Mouse (Mus musculus) adrenal gland, adult 8-10 months (tissue): Measurements from ENCODE around the gene Anapc15-ps. TPM values are rescaled to one million over a fixed set of nuclear protein-coding genes. Genes with fewer than 3 reads are reported as not detected.

ENCODE experiments used
- DNase-seq: peaks from one replicate; pipeline ENCODE4 v3.0.0; 2022
- total RNA-seq, 4 experiments: library from RNA; stranded (reverse); gene quantifications; 2 replicates each; pipeline ENCODE4 v1.2.4; 2022

The Anapc15-ps gene
- total RNA-seq, 4 experiments from 2014 or later = 1.1 TPM; not detected in 3

GRCm38 (mm10) chr10:95689833-95690232 is 16.6 kb upstream of the Anapc15-ps start:
- no peak for DNase-seq

DNA sequence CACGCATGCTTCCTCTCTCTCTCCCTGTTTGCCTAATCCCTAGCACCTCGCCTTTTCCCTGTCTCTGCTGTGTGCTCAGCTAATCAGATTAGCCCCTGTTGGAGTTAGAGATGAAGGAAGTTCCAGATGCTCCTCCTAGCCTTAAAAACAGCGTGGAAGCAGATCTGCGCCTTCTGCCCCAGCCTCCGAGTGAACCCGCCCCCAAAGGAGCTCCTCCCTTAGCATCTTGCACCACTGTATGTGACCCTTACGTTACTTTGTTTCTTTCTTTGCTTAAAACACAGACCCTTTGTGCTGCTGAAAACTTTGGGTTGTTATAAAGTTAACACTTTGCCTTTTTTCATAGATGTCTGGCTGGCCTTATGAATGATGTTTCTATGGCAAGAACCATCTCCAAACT is 15.8 kb upstream of the Anapc15-ps start:
- no peak for DNase-seq

GRCm38 (mm10) chr10:95687558-95688141 is 14.4 kb upstream of the Anapc15-ps start:
- DNase-seq = no peak

DNA sequence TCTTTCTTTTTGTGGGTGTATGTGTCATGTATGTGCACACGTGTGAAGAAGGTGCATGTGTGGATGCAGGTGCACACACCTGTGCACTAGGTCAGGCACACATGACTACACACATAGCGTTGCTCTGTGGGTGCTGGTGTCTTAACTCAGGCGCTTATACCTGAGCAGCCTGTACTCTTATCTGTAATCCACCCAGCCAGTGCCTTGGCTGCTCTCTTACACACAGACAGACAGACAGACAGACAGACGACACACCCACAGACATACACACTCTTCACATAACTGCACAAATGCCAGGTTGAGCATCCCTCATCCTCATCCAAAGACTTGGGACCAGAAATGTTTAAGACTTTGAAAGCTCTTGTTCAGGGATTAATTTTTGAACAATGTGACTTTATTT is 12.8 kb upstream of the Anapc15-ps start:
- no peak for DNase-seq

GRCm38 (mm10) chr10:95684782-95685555 is 11.7 kb upstream of the Anapc15-ps start:
- DNase-seq = no peak

DNA sequence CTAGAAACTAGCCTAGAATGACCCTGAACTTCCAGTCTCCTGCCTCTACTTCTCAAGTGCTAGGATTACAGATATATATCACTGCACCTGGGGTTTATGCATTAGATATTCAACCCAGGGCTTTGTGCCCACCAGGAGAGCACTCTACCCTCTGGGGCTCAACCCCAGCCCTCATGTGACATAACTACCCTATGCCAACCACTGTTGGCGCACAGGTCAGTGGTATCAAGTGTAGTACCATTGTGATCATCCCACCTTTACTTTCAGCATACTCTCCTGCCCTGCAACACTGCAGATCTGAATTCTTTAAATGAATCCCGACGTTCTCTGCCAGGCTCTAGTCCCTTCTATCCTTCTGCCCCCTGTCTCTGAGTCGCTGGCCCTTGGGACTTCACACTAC is 11.0 kb upstream of the Anapc15-ps start:
- no peak for DNase-seq

GRCm38 (mm10) chr10:95683735-95684134 is 10.5 kb upstream of the Anapc15-ps start:
- DNase-seq = no peak

- DNase-seq = no peak
Observed at GRCm38 (mm10) chr10:95682964-95683363, 9.7 kb upstream of the Anapc15-ps start.

DNA sequence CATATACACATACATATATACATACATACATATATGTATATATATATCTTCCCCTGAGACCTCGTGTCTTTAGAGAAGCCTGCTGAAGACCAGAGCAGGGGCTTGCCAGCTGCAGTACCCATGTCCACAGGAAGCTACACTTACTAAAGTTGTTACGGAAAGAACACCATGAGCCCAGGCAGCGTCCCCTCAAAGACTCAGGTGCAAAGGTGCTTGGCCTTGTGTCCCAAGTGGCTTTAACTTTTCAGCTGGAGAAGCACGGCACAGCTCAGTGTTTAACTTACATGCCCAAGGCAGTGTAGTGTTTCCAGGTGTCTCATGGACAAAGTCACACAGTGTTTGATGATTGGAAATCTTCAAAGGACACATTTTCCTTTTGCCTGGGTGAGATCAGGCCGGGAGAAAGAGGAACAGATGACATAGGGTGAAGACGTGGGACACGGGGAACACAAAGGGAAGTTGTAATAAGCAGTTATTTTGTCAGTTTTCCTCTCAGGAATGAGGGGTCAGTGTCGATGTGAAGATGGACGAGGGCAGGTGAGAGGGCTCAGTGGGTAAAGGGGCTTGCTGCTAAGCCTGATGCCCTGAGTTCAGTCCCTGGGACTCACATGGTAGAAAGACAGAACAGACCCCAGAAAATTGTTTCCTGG is 9.0 kb upstream of the Anapc15-ps start:
- DNase-seq = no peak

DNA sequence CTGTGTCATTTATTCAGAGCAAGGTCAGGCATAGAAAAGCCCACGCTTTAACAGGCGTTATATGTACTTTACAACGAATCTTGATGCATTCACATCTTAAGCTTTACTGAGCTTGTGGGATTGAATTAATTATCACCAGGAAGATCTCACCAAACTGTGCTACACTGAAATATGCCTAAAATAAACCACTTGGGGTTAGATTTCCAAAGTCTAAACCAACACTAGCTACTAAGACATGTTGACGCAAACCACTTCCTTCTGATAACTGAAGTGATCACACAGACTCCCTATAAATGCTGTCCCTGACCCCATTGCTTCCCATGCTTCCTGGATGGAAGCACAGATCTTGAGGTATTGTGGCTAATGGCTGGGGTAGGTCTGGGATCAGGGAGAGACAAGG is 8.2 kb upstream of the Anapc15-ps start:
- DNase-seq = no peak

- DNase-seq = no peak
Observed at GRCm38 (mm10) chr10:95681058-95681440, 7.8 kb upstream of the Anapc15-ps start.

DNA sequence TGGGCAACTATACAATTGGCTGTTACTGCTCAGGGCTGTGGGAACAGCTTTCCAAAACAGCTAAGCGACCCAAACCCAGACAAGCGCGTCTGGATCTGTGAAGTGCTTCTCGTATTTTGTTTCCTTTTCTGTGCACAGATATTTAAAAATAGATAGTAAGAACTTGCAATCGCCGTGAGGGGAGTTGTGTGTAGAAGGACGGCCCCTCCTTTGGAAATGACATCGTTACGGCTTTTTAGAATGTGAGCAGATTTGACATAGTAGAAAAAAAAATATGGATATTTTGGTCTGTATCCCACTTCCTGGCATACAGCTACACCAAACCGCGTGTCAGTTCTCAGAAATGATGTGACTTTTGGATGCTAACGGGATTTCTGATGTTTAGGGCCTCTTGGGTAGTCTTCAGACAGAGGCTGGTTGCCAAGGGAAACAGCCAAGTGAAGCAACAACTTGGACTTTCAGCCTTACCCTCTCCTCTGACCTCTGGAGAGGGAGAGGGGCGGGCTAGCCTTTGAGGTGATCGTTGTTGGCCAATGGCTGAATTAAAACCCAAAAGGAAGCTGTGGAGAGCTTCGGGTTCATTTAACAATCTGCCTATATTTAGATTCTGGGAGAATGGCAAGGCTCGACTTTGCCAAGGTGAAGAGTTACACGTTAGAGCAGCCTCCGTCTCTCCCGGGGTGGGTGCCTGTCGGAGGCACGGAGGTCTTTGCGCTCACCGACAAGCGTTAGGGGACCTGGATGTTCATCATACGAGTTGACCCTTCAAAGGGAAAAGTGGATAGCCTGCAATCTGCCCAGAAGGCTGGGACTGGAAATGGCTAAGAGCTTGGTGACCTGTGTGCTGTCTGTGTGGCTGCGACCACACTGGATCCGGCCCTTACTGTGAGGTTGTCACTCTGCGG is 7.2 kb upstream of the Anapc15-ps start:
- no peak for DNase-seq

- no peak for DNase-seq
Observed at GRCm38 (mm10) chr10:95679131-95679530, 5.9 kb upstream of the Anapc15-ps start.

- DNase-seq = no peak
Observed at GRCm38 (mm10) chr10:95678661-95679060, 5.4 kb upstream of the Anapc15-ps start.

DNA sequence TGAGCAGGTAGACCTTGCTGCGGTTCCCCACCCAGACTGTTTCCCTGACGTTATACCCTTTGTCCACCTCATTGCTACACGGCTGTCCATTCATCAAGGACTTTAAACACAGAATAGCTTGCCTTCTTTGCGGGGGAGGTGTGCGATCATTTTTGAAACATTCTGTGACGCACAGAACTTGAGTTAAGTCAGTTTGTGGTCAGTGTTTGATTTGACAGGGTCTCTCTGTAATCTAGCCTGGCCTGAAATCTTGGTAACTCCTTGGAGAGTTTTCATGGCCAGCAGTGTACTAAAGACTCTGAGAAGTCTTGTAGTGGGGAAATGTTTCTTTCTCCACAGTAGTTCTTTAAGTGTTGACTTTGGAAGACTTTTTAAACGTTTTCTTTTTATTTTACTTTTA is 5.0 kb upstream of the Anapc15-ps start:
- DNase-seq = no peak

- DNase-seq = peak; percentile 15
Observed at GRCm38 (mm10) chr10:95677356-95678109, 4.3 kb upstream of the Anapc15-ps start.

DNA sequence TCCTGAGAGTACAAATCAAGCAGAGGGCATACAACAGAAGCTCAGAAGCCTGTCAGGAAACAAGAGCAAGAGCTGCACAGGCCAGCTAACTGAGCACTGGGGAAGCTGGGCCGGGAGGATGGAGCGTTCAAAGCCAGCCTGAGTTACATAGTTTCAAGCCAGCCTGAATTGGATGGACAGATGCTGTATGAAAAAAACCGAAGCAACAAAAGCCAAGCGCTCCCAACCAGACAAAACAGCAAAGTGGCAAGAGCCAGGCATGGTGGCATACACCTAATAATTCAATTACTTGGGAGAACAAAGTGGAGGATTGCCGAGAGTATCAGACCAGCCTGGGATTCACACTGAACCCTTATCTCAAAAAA is 3.7 kb upstream of the Anapc15-ps start:
- no peak for DNase-seq

DNA sequence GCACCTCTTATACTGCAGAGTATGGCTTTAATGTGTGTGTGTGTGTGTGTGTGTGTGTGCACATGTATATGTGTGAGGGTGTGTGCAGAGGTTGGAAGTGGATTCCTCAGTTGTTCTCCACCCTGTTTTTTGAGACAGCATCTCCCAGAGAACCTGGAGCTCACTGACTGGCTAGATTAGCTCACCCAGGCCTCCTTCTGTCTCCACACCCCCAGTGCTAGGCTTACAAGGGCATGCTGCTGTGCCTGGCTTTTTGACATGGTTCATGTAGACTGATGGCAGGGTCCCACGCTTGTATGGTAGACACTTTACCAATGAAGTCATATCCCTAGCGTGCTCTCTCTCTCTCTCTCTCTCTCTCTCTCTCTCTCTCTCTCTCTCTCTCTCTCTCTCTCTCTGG is 3.1 kb upstream of the Anapc15-ps start:
- DNase-seq = no peak

DNA sequence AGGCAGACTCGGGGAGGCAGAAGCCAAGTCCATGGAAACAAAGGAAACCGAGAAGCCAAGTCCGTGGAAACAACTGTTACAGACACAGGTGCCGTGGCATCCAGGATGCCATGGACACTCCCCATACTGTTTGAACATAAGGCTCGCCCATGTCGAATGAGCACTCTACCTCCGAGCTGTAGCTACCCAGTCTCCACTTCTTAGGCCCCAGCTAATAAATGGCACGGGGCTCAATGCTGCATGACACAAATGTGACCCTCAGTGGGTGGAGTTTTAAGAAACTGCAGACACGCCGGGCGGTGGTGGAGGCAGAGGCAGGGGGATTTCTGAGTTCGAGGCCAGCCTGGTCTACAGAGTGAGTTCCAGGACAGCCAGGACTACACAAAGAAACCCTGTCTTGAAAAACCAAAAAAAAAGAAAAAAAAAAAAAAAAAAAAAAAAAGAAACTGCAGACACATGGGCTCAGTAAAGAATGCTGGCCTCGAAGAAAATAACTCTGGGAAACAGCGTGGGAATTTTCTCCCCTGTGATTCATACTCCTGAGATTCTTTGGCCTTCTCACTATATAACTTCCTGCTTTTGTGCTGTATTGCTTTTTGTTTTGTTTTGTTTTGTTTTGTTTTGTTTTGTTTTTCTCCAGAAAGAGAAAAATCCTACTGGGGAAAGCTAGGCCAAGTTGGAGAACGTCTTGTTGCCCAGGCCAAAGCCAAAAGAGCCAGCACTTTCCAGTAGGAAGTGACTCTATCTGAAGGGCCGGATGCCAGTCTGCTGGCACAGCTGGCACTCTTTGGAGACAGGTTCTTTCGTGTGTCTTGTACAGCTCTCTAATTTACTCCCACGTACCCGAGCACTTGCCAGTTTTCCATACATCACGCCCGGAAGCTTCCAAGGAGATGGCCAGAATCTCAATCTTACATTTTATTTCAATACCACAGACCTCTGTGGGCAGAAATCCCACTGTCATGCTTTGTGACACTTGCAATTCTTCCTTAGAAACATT is 2.2 kb downstream of the Anapc15-ps start:
- DNase-seq = no peak

GRCm38 (mm10) chr10:95669872-95670271 is 3.4 kb downstream of the Anapc15-ps start:
- DNase-seq = no peak

GRCm38 (mm10) chr10:95669034-95669433 is 4.2 kb downstream of the Anapc15-ps start:
- DNase-seq = no peak
